Mouse (Mus musculus) heart, adult 18-20 months (tissue): ENCODE measurements at regions not wholly inside any gene's neighbourhood (a gene's known extent, or its start where the extent isn't known, plus 50 kb on each side); places are given as distances from the start of the nearest gene placed in this dataset.
A peak's percentile ranks its signal among the peaks of the same experiment; 100 is the strongest.

Experiments
- DNase-seq, 2 experiments: peaks; one replicate each; pipeline ENCODE4 v3.0.0; 2021 to 2022; ENCODE audit warnings: mixed read lengths in 1 of 2

DNA sequence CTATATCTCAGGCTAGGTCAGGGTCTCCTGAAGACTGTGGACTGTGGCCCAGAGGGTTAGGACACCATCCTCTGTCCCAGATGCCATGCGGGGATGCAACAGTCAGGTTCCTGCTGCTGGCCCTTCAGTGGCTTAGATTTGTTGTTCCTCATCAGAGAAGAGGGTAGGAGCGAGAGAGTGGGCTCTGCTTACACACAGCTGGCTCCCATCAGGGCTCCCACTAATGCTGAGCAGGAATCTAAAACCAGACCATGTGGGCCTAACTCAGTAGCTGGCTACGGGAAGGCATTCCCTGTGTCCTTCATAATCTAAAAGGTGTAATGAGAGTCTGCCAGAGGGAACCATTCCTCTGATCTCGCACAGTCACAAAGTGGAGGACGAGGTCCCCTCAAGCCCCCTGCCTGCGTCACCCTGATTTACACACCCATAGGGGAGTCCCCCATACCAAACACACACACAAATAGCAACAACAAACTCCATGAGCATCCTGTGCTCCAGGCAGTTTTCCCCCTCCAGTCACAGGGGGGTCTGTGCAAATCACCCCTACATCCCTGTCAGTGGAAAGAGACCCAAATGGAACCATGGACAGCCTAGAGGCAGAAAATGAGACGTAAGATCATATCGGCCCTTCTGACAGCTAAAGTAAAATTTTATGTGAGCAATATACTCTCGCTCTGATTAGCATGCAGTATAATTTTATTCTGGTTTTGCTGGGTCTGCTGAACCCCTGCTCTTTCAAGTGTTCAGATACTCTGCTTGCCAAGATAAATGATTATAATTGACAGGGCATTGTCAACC, 234.8 kb downstream of the 3110018I06Rik start:
- DNase-seq: no peak

DNA sequence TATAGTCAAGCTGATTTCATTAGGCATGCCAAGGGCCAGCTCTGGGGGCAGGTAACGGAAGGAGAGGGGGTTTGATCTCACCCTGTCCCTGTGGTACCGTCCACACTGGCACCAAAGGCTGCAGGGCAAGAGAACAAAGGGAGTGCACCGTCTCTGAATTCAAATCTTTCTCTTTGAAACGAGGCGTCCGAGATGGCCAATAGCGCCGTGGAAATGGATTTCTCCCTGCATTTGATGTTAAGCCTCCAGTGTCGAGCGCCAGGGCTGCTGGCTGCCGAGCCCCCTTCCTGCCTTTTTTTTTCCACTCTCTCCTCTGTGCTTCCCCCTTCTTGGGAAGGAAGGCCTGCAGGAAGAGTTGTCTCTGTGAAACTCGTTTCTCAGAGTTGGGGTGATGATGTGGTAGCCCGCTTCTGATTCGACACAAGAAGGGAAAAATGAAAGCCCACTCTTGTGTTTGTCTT, 235.5 kb downstream of the 3110018I06Rik start:
- no peak for DNase-seq

DNA sequence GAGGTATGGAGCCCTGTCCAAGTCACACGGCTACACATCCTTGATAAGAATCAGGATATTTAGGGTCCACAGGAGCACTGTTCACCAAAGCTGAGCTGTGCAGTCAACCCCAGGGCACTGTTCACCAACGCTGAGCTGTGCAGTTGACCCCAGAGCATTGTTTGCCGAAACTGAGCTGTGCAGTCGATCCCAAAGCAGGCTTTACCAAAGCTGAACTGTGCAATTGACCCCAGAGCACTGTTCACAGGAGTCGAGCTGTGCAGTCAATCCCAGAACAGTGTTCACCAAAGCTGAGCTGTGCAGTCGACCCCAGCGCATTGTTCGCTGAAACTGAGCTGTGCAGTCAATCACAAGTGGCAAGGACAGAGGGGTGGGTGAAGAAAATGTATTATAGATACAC, 236.0 kb downstream of the 3110018I06Rik start:
- no peak for DNase-seq

GRCm38 (mm10) chr12:107728865-107729264, 240.4 kb downstream of the 3110018I06Rik start:
- no peak for DNase-seq

DNA sequence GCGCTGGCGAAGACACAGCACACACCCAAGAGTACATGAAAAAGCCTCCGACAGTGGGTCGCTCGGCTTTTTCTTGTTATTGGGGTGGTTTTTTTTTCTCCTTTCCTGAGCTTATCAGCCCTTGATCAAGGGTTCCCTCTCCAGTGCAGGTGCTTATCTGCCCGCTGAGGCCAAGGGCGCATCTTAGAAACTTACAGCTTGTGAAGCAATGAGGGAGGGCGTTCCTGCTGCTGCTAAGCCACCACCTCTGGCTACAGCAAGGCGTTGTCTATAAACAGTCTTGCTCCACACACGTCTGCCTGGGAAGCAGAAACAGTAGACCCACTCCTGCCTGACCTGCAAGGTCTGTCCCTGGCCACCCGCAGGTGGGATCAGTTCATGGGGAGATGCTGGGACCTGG, 240.9 kb downstream of the 3110018I06Rik start:
- no peak for DNase-seq

DNA sequence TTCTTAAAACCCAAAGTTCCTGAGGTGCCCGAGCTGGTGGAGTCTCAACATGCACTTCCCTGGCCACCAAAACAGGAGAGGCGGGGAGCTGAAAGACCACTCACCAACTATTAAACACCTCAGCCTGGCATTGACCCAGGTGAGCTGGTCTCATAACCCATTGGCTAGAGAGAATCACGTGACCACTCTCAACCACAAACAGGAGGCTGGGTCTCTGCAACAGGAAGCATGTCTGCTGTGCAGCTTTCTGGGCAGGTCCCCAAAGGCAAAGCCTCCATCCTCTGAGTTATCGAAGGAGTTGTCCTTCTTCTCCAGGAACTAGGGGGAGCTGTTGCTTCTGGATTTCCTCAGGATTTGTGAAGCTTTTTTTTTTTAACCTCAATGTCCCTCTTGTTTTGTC, 242.5 kb downstream of the 3110018I06Rik start:
- DNase-seq: no peak

DNA sequence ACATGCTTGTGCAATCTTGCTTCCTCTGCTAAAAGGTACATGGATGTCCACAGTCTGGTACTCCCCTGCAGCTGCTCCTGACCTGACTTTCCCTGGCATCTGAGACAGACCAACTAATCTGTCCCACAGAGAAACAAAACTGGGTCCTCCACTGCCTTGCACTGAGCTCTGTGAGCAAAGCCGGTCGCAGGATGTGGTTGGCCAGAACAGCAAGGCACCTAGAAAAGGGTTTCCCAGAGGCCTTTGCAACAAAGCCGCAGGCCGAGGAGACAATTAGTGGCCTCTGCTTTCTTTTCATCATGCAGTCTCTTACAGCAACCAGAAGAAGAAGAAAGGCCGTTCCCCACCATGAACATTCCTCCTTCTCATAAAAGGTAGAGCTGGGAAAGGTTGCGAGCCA, 246.1 kb downstream of the 3110018I06Rik start:
- no peak for DNase-seq

DNA sequence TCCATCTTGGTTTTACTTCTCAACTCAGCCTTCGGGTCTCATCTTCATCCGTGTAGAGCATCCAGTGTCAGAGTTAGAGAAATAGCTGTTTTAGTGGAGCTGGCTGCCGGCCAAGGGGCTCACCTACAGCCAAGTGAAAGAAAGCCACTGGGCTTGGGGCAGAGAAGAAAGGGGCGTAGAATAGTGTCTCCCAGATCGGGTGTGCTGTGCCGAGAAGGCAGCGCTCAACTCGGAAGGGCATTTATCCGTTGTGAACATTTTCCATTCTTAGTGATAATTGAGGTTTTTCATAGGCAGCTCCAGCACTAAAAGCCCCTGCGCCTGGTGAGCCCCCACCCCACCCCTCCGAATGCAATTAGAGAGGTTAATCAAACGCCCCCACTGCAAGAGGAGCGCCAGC, 254.2 kb downstream of the 3110018I06Rik start:
- DNase-seq: no peak

DNA sequence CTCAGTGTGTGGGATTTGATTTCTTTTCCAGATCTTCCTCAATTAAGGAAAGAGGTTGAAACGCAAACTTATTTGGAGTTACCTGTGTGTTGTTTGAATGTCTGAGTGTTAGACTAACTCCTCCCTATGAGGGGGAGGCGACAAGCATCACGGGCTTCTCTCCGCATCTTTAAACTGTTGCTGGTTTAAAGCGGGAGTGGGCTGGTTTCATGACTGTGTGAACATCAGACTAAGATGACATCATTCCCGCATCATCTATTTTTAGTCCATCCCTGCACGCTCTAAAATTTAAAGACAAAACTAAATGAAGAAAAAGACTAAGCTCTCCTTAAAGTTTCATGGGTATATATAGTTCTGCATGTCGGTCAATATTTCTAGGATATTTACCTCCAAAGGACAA, 256.4 kb downstream of the 3110018I06Rik start:
- no peak for DNase-seq

GRCm38 (mm10) chr12:107748481-107749380, 254.7 kb downstream of the Bcl11b start:
- DNase-seq: peak in 1 of 2 experiments; percentile 7

DNA sequence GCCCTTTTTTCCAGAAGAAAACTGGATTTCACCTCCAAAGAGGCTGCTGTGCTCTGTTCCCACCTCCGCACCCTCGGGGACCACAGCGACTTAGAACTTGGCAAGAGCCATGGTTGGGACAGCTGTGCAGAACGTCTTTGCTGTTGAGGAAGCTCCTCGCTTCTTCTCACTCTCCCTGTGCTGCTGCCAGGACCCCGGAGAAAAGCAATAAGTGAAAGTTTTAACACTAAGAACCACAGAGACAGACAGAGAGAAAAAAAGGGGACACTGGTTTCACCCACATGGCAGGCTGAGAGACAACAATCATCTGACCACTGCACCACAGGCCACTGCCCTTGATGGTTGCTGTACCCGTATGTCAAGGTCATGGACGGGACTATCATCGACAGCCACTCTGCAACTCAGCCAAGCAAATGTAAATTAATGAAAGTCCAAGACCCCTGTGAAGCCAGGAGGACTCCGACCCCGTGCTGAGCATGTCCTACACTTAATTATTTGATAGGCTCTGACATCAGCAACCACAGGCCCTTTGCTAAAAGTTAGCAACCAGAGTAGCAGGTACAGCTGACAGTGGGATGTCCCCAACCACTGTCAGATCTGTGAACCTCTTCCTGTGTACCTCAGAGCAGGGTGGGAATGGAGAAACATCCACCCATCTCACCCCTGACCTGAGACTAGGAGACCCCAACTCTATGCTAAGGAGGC, 253.9 kb downstream of the Bcl11b start:
- peak; percentile 21 to 25 for DNase-seq

GRCm38 (mm10) chr12:107750285-107750927, 253.0 kb downstream of the Bcl11b start:
- no peak for DNase-seq

- peak; percentile 40 to 56 for DNase-seq
Measured at GRCm38 (mm10) chr12:107752126-107752525, 251.3 kb downstream of the Bcl11b start.

DNA sequence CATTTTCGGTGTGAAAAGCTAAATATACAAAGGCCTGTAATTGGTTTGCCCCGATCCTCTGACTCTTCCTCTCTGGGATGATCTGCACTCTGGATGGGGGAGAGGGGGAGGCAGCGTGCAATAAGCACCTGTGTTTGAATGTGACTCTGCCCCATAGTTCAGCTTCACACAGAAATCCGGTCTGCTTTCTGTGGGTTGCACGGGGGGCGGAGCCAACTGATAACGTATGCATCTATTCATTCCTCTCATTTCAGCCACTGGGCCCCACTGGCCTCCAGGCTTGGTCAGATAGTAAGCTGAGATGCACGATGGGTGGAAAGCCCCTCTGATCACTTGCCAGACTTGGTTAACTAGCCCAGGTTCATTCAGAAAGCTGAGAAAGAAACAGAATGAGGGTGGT, 250.8 kb downstream of the Bcl11b start:
- DNase-seq: no peak

DNA sequence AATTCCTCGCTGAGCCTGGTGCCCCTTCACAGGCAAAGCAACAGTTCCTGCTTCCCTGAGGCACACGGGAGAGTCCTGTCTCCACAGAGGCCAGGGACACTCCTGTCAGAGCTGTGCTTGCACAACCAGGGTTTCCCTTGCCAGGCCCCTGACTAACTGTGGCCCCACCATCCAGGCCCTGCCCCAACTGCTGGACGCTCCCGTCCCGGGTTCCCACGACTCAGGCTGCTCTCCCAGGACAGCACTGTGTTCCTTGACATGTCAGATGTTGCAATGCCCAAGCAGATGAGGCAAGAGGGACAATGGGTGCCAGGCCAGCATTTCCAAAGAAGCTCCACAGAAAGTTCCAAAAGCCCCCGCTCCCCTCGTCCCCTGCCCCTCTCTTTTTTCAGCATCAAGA, 250.4 kb downstream of the Bcl11b start:
- peak; percentile 76 to 86 for DNase-seq

- DNase-seq: no peak
Measured at GRCm38 (mm10) chr12:107753536-107753935, 249.9 kb downstream of the Bcl11b start.

DNA sequence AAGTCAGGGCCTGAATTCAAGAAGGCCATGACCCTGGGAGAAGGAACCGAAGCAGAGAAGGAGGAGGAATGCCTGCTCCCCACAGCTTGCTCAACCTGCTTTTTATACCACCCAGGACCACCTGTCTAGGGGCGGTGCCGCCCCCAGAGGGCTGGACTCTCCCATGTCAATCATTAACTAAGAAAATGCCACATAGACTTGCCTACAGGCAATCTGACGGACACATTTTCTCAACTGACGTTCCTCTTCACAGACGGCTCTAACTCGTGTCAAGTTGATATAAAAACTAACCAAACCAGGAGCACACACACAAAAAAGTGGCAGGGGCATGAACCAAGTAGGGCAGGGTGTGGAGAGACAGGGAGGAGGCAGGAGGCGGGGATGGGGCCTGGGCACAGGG, 248.5 kb downstream of the Bcl11b start:
- no peak for DNase-seq

DNA sequence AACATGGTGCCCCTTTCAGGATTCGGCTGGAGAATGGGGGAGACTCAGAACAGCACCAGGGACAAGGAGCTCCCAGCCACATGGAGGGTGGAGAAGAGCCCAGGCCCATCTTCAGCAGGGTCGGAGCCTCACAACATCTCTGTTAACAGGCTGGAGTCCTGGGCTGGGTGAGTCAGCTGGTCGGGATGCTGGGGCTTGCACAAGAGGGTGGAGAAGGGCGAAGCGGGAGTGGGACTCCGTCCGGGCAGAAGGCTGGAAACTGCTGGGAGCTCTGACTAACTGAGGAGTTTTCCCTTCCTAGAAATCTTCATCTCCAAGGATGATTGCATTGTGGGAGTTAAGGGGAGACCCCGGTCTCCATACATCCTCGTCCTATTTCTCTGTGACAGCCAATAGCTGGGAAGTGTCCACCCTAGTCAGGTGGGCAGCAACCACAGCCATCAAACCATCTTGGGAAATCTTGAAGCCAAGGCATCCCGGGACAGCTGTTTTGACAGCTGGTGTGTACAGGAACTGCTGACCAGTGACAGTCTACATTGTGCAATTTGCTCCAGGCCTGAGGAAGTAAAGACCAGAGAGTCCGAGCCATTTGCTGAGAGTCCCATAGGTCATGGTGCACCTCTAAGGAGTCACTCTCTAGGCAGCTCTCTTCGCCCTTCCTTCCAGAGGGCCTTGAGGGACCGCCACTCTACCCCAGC, 247.4 kb downstream of the Bcl11b start:
- peak; percentile 68 to 78 for DNase-seq

DNA sequence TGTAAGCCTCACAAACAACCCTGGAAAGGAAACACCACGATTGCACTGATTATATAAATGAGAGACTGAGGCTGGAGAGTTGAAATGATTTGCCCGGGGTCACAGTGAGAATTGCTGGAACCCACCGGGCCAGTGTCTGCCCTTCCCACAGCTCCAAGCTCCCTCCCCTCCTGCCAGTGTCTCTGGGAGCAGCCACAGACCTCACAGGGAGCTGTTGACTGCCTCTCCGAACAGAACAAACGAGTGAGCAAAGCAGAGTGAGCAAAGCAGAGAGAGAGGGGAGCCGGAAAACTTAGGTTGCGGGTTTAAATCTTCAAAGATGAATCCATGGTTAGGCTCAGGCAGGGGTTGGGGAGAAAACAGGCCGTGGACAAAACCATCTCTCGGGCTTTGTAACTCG, 246.2 kb downstream of the Bcl11b start:
- no peak for DNase-seq

GRCm38 (mm10) chr12:107757996-107758791, 245.2 kb downstream of the Bcl11b start:
- DNase-seq: no peak

GRCm38 (mm10) chr12:107759291-107759690, 244.1 kb downstream of the Bcl11b start:
- DNase-seq: no peak
